Comparison of ENCODE assay signal across 10 mouse cellular contexts in the genomic region with DNA sequence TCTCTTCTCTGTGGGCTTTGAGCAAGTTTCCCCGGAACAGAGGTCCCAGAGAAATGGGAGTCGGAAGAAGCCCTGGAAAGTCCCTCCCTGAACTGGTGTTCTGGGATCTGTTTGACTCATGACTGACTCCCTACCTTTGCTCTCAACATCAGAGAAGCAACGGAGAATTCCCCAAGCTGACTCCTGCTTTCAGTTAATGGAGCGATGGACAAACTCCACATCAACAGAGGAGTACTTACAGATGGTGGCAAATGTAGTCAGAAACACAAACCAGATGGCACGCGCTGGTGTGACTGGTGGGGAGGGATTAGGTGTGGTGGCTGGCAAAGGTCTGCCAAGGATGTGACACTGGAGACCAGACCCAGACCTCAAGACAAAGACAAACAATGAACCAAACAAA. TPM values are rescaled to one million over a fixed set of nuclear protein-coding genes. Genes with fewer than 3 reads are reported as not detected.
DNase-seq lines count a peak whose midpoint lies in the region; ATAC-seq and TF ChIP-seq lines count a peak whose summit lies in the region.
"Had no signal": no experiment of that assay in that cellular context is flagged by ENCODE, and none has a peak within 500 bp of the region (broad histone marks: within the 10 kb centered on the region; RNA-seq: fewer than 3 reads in every experiment).

No protein-coding gene starts in this region.

- H3K4me3 ChIP-seq in heart, embryonic 11.5 days (ENCODE audit: low read depth, low read length), result peak overlapping the region; percentile 11; the same call in 1 of the 2 replicates
- peak overlapping the region; percentile 64 for H3K4me3 ChIP-seq in E14TG2a.4 (replicated peaks; ENCODE audit: low read length)

- H3K36me3 ChIP-seq in heart, embryonic 11.5 days (ENCODE audit: control insufficient read depth, insufficient read depth, low read length), result no peaks in the 10 kb centered on the region
- H3K36me3 ChIP-seq in E14TG2a.4 (ENCODE audit: insufficient read depth, low read length), result no peaks in the 10 kb centered on the region

- H3K27me3 ChIP-seq in heart, embryonic 11.5 days (ENCODE audit: control insufficient read depth, insufficient read depth, low read length), result peaks cover 19% of the 10 kb centered on the region
- H3K27me3 ChIP-seq in E14TG2a.4 (ENCODE audit: insufficient read depth, low read length), result peaks cover 43% of the 10 kb centered on the region

- H3K9me3 ChIP-seq in heart, embryonic 11.5 days (replicated peaks; ENCODE audit: control insufficient read depth, low read length), result no peaks in the 10 kb centered on the region
- H3K9me3 ChIP-seq in E14TG2a.4 (ENCODE audit: low read length), result no peaks in the 10 kb centered on the region

- H3K9ac ChIP-seq in heart, embryonic 11.5 days (ENCODE audit: low read depth, low read length), result 0 out of 2 replicates have a peak overlapping the region, but pooled peaks have one; percentile 12

- no peaks in the 10 kb centered on the region for H3K4me1 ChIP-seq in heart, embryonic 11.5 days (ENCODE audit: control insufficient read depth, insufficient read depth, low read length)
- peaks cover 11% of the 10 kb centered on the region for H3K4me1 ChIP-seq in E14TG2a.4 (replicated peaks; ENCODE audit: low read depth, low read length)

- H3K27ac ChIP-seq in heart, embryonic 11.5 days (ENCODE audit: low read depth, low read length), result no peak overlapping the region

- peak overlapping the region; percentile 49 for H3K4me2 ChIP-seq in heart, embryonic 11.5 days

- no peak for TF ChIP-seq CTCF in E14TG2a.4 (conservative IDR thresholded peaks at IDR 0.05; ENCODE audit: low read length)

- no peak for DNase-seq in heart, adult 11 months
- DNase-seq in forelimb bud, embryonic 11.5 days (ENCODE audit: low read depth, low spot score), result peak; percentile 41
- DNase-seq in mesoderm, embryonic 11.5 days (ENCODE audit: low read depth, low spot score), result peak; percentile 10
- no peak for DNase-seq in natural killer cell, adult 2 months (ENCODE audit: low spot score in 2 of 2)
- no peak for DNase-seq in thymus, postnatal 36 days

- no peak for ATAC-seq in heart, embryonic 11.5 days (replicated peaks; ENCODE audit: insufficient number of reproducible peaks, low FRiP score, low TSS enrichment)
- no peak for ATAC-seq in megakaryocyte progenitor cell, adult 5-6 weeks (replicated peaks; ENCODE audit: poor library complexity)

- 56% methylated on average over 6 of the region's 6 CpGs for WGBS in heart, embryonic 11.5 days (ENCODE audit: insufficient replicate concordance)

RNA-seq across cellular contexts. Expression of gene Alox12b, which starts 5.8 kb away (rescaled TPM):
- polyA plus RNA-seq in heart, embryonic 11.5 days (2014; fragmentation: Nextera tagmentation; extraction: Ambion mirVana), result not detected in 2 replicates
- total RNA-seq in megakaryocyte progenitor cell, adult 5-6 weeks (2015), result not detected in 2 replicates
- total RNA-seq in megakaryocyte progenitor cell, adult 5-6 weeks (2017), result not detected in 2 replicates
- total RNA-seq: adrenal gland, adult 8-10 months had no signal
- polyA plus RNA-seq: C2C12 had no signal

RNA-seq across cellular contexts. Expression of gene Aloxe3, which starts 25.3 kb away (rescaled TPM):
- 0.37 and 0.39 TPM in 2 replicates for polyA plus RNA-seq in heart, embryonic 11.5 days (2014; fragmentation: Nextera tagmentation; extraction: Ambion mirVana)
- total RNA-seq in megakaryocyte progenitor cell, adult 5-6 weeks (2015), result not detected in 2 replicates
- not detected in 2 replicates for total RNA-seq in megakaryocyte progenitor cell, adult 5-6 weeks (2017)

RNA-seq across cellular contexts. Expression of gene 9130213A22Rik, which starts 28.6 kb away (rescaled TPM):
- 0.32 and 0.49 TPM in 2 replicates for polyA plus RNA-seq in heart, embryonic 11.5 days (2014; fragmentation: Nextera tagmentation; extraction: Ambion mirVana)
- total RNA-seq in megakaryocyte progenitor cell, adult 5-6 weeks (2015), result not detected in 2 replicates
- not detected in 2 replicates for total RNA-seq in megakaryocyte progenitor cell, adult 5-6 weeks (2017)

RNA-seq across cellular contexts. Expression of gene Hes7, which starts 30.8 kb away (rescaled TPM):
- 0.35 and 0.64 TPM in 2 replicates for polyA plus RNA-seq in heart, embryonic 11.5 days (2014; fragmentation: Nextera tagmentation; extraction: Ambion mirVana)
- not detected in 2 replicates for total RNA-seq in megakaryocyte progenitor cell, adult 5-6 weeks (2015)
- not detected in 2 replicates for total RNA-seq in megakaryocyte progenitor cell, adult 5-6 weeks (2017)

RNA-seq across cellular contexts. Expression of gene Alox8, which starts 46.6 kb away (rescaled TPM):
- 1.1 and 2.0 TPM in 2 replicates for polyA plus RNA-seq in heart, embryonic 11.5 days (2014; fragmentation: Nextera tagmentation; extraction: Ambion mirVana)
- 0.07 TPM in 1 of 2 replicates, not detected in the other for total RNA-seq in megakaryocyte progenitor cell, adult 5-6 weeks (2015)
- 0.44 TPM in 1 of 2 replicates, not detected in the other for total RNA-seq in megakaryocyte progenitor cell, adult 5-6 weeks (2017)
- total RNA-seq: adrenal gland, adult 8-10 months had no signal

Comparison
In these comparisons a context has a peak if more than half of its experiments do, and no peak if none do; other contexts are left out.
1. DNase-seq: peak in forelimb bud, embryonic 11.5 days (single experiment) and mesoderm, embryonic 11.5 days (single experiment); none in heart, adult 11 months (single experiment), natural killer cell, adult 2 months (0 of 2) and thymus, postnatal 36 days (0 of 2).